Mouse (Mus musculus) adrenal gland, adult 8-10 months (tissue): ENCODE measurements around the gene Smpx. TPM values are rescaled to one million over a fixed set of nuclear protein-coding genes. Genes with fewer than 3 reads are reported as not detected.

ENCODE experiments used
- total RNA-seq, 4 experiments: library from RNA; stranded (reverse); gene quantifications; 2 replicates each; pipeline ENCODE4 v1.2.4; 2022

The Smpx gene
- total RNA-seq, 4 experiments from 2014 or later: 22.5 to 44.3 (median 31.5) TPM

Other genes with a start within 250 kb of the Smpx start
- gene Sms, start 206.6 kb upstream of the Smpx start, total RNA-seq: 10 to 100 TPM; 10.1 to 15.3 (median 13.4) TPM
- 1 to 10 TPM in 1 of 4 experiments, under 1 TPM in 1, not detected in 2; 0.14 to 1.0 TPM for gene Yy2, start 129.9 kb upstream of the Smpx start, total RNA-seq
- gene Mbtps2, start 100.2 kb upstream of the Smpx start, total RNA-seq: 10 to 100 TPM; 24.1 to 27.7 (median 26.0) TPM
- gene Klhl34, start 119.5 kb downstream of the Smpx start, total RNA-seq: under 1 TPM in 1 of 4 experiments, not detected in 3; 0.13 TPM